Mouse (Mus musculus): ENCODE measurements around the gene Rnasek. TPM values are rescaled to one million over a fixed set of nuclear protein-coding genes. Genes with fewer than 3 reads are reported as not detected.

The Rnasek gene
- 135 and 140 TPM in 2 replicates for polyA plus RNA-seq (2014; fragmentation: Nextera tagmentation; extraction: Ambion mirVana)

- Histone ChIP-seq H3K27me3 (ENCODE audit: insufficient read depth, low read length) (no peaks in the 10 kb centered on the region), H3K4me1 (ENCODE audit: insufficient read depth) (peaks cover 9% of the 10 kb centered on the region; the same call in 1 of the 2 replicates), H3K36me3 (ENCODE audit: insufficient read depth) (peaks cover 13% of the 10 kb centered on the region), H3K9ac (peak within 1 kb of the TSS; percentile 78), H3K4me2 (peak within 1 kb of the TSS; percentile 95), H3K9me3 (ENCODE audit: low read depth, low read length) (no peaks in the 10 kb centered on the region), H3K4me3 (ENCODE audit: low read depth, low read length) (peak within 1 kb of the TSS; percentile 89), H3K27ac (ENCODE audit: low read depth) (peak within 1 kb of the TSS; percentile 95)
- TF ChIP-seq CTCF (IDR thresholded peaks at IDR 0.05; ENCODE audit: low read depth) = no peak
- ATAC-seq (ENCODE audit: insufficient read depth) = peak; percentile 36
- DNase-seq = peak; percentile 93
- 0% methylated on average over 28 of the region's 35 CpGs for WGBS
Observed at GRCm38 (mm10) chr11:70239541-70240279, at the start of gene Rnasek, which contains the start of gene Gm21988. Gene Rnasek (minus strand): TSS chr11:70239842. Gene Gm21988 (minus strand): TSS chr11:70239830.

GRCm38 (mm10) chr11:70289236-70289635, 49.6 kb upstream of the Rnasek start:
- no peaks in the 10 kb centered on the region for H3K36me3 ChIP-seq (ENCODE audit: insufficient read depth)
- DNase-seq = peak; percentile 26
- no peaks in the 10 kb centered on the region for H3K4me1 ChIP-seq (ENCODE audit: insufficient read depth)
- H3K27ac ChIP-seq (ENCODE audit: low read depth) = no peak overlapping the region
- H3K4me2 ChIP-seq = no peak overlapping the region
- H3K9me3 ChIP-seq (ENCODE audit: low read depth, low read length) = no peaks in the 10 kb centered on the region
- no peak overlapping the region for H3K9ac ChIP-seq
- TF ChIP-seq CTCF (IDR thresholded peaks at IDR 0.05; ENCODE audit: low read depth) = no peak
- no peak for ATAC-seq (ENCODE audit: insufficient read depth)
- H3K27me3 ChIP-seq (ENCODE audit: insufficient read depth, low read length) = no peaks in the 10 kb centered on the region
- WGBS = 26% methylated on average over 6 of the region's 6 CpGs
- H3K4me3 ChIP-seq (ENCODE audit: low read depth, low read length) = no peak overlapping the region

GRCm38 (mm10) chr11:70288102-70288501, 48.5 kb upstream of the Rnasek start:
- TF ChIP-seq CTCF (IDR thresholded peaks at IDR 0.05; ENCODE audit: low read depth) = no peak
- H3K36me3 ChIP-seq (ENCODE audit: insufficient read depth) = no peaks in the 10 kb centered on the region
- no peaks in the 10 kb centered on the region for H3K27me3 ChIP-seq (ENCODE audit: insufficient read depth, low read length)
- no peak overlapping the region for H3K4me2 ChIP-seq
- H3K9me3 ChIP-seq (ENCODE audit: low read depth, low read length) = no peaks in the 10 kb centered on the region
- 73% methylated on average over 10 of the region's 10 CpGs for WGBS
- no peaks in the 10 kb centered on the region for H3K4me1 ChIP-seq (ENCODE audit: insufficient read depth)
- H3K27ac ChIP-seq (ENCODE audit: low read depth) = no peak overlapping the region
- ATAC-seq (ENCODE audit: insufficient read depth) (no peak), DNase-seq (no peak)
- no peak overlapping the region for H3K9ac ChIP-seq
- H3K4me3 ChIP-seq (ENCODE audit: low read depth, low read length) = no peak overlapping the region

GRCm38 (mm10) chr11:70285686-70286085, 46.0 kb upstream of the Rnasek start:
- Histone ChIP-seq H3K4me2 (no peak overlapping the region), H3K9me3 (ENCODE audit: low read depth, low read length) (no peaks in the 10 kb centered on the region), H3K27me3 (ENCODE audit: insufficient read depth, low read length) (no peaks in the 10 kb centered on the region), H3K4me3 (ENCODE audit: low read depth, low read length) (no peak overlapping the region), H3K9ac (no peak overlapping the region), H3K27ac (ENCODE audit: low read depth) (no peak overlapping the region), H3K36me3 (ENCODE audit: insufficient read depth) (no peaks in the 10 kb centered on the region), H3K4me1 (ENCODE audit: insufficient read depth) (no peaks in the 10 kb centered on the region)
- DNase-seq (no peak), ATAC-seq (ENCODE audit: insufficient read depth) (no peak)
- WGBS = 58% methylated on average over 5 of the region's 5 CpGs
- TF ChIP-seq CTCF (IDR thresholded peaks at IDR 0.05; ENCODE audit: low read depth) = no peak

GRCm38 (mm10) chr11:70284757-70285156, 45.1 kb upstream of the Rnasek start:
- 63% methylated on average over 3 of the region's 3 CpGs for WGBS
- Histone ChIP-seq H3K4me3 (ENCODE audit: low read depth, low read length) (no peak overlapping the region), H3K27me3 (ENCODE audit: insufficient read depth, low read length) (no peaks in the 10 kb centered on the region), H3K27ac (ENCODE audit: low read depth) (no peak overlapping the region), H3K4me1 (ENCODE audit: insufficient read depth) (0 out of 2 replicates have a peak, but pooled peaks cover 4% of the 10 kb centered on the region), H3K4me2 (no peak overlapping the region), H3K9me3 (ENCODE audit: low read depth, low read length) (no peaks in the 10 kb centered on the region), H3K36me3 (ENCODE audit: insufficient read depth) (no peaks in the 10 kb centered on the region), H3K9ac (no peak overlapping the region)
- DNase-seq (peak; percentile 46), ATAC-seq (ENCODE audit: insufficient read depth) (no peak)
- TF ChIP-seq CTCF (IDR thresholded peaks at IDR 0.05; ENCODE audit: low read depth) = no peak

- ATAC-seq (ENCODE audit: insufficient read depth) = no peak
- H3K4me3 ChIP-seq (ENCODE audit: low read depth, low read length) = no peak overlapping the region
Observed at GRCm38 (mm10) chr11:70283666-70284065, 44.0 kb upstream of the Rnasek start.

GRCm38 (mm10) chr11:70280441-70280840, 40.8 kb upstream of the Rnasek start:
- H3K4me1 ChIP-seq (ENCODE audit: insufficient read depth) = 0 out of 2 replicates have a peak, but pooled peaks cover 4% of the 10 kb centered on the region
- DNase-seq = peak; percentile 84
- ATAC-seq (ENCODE audit: insufficient read depth) = peak; percentile 68; the same call in 1 of the 2 replicates
- no peak overlapping the region; the same call in 1 of the 2 replicates for H3K27ac ChIP-seq (ENCODE audit: low read depth)
- H3K36me3 ChIP-seq (ENCODE audit: insufficient read depth) = no peaks in the 10 kb centered on the region
- H3K9me3 ChIP-seq (ENCODE audit: low read depth, low read length) = no peaks in the 10 kb centered on the region
- 50% methylated on average over 3 of the region's 3 CpGs for WGBS
- TF ChIP-seq CTCF (IDR thresholded peaks at IDR 0.05; ENCODE audit: low read depth) = no peak
- H3K27me3 ChIP-seq (ENCODE audit: insufficient read depth, low read length) = no peaks in the 10 kb centered on the region
- no peak overlapping the region for H3K9ac ChIP-seq
- H3K4me2 ChIP-seq = no peak overlapping the region
- H3K4me3 ChIP-seq (ENCODE audit: low read depth, low read length) = no peak overlapping the region

More at GRCm38 (mm10) chr11:70283666-70284065, 44.0 kb upstream of the Rnasek start:
- WGBS = 67% methylated on average over 4 of the region's 4 CpGs
- Histone ChIP-seq H3K36me3 (ENCODE audit: insufficient read depth) (no peaks in the 10 kb centered on the region), H3K9me3 (ENCODE audit: low read depth, low read length) (no peaks in the 10 kb centered on the region), H3K4me2 (no peak overlapping the region), H3K27ac (ENCODE audit: low read depth) (no peak overlapping the region), H3K27me3 (ENCODE audit: insufficient read depth, low read length) (no peaks in the 10 kb centered on the region), H3K9ac (no peak overlapping the region), H3K4me1 (ENCODE audit: insufficient read depth) (0 out of 2 replicates have a peak, but pooled peaks cover 4% of the 10 kb centered on the region)
- TF ChIP-seq CTCF (IDR thresholded peaks at IDR 0.05; ENCODE audit: low read depth) = no peak
- no peak for DNase-seq

Measured in lung, embryonic 14.5 days (tissue).